Mouse (Mus musculus): Measurements from ENCODE around the gene Ece1.

GRCm38 (mm10) chr4:137929341-137930016 lies 67.4 kb downstream of the Ece1 start:
- TF ChIP-seq CTCF (IDR thresholded peaks at IDR 0.05; ENCODE audit: low read depth), result no peak
- no peak for TF ChIP-seq EP300 (IDR thresholded peaks at IDR 0.05; ENCODE audit: low read depth)
